Mouse (Mus musculus) heart, postnatal 0 days (tissue): Measurements from ENCODE around the gene Sim1. TPM values are rescaled to one million over a fixed set of nuclear protein-coding genes. Genes with fewer than 3 reads are reported as not detected.

Source experiments
- ATAC-seq: fragments of 200-750 bp; cut with Nextera tagmentation; 2 replicates; pipeline ENCODE4 v1.8.0; 2017; ENCODE audit warnings: low read depth, moderate number of reproducible peaks, moderate library complexity; ENCODE audit not compliant: insufficient read depth
- DNase-seq: peaks from one replicate; pipeline ENCODE4 v3.0.0-alpha.2; 2016; ENCODE audit warnings: low spot score
- H3K27ac ChIP-seq: fragments of 300-500 bp; sonication (generic); 2 replicates; pipeline ENCODE4 v1.5.1; 2014; ENCODE audit warnings: low read depth, mild to moderate bottlenecking
- H3K27me3 ChIP-seq: fragments of 300-500 bp; sonication (generic); 2 replicates; pipeline ENCODE4 v1.6.1; 2014; ENCODE audit warnings: low read length, mixed read lengths; ENCODE audit not compliant: control insufficient read depth, insufficient read depth
- H3K36me3 ChIP-seq: fragments of 300-500 bp; sonication (generic); replicated peaks from 2 replicates; pipeline ENCODE4 v1.6.1; 2014; ENCODE audit warnings: low read length, mixed read lengths; ENCODE audit not compliant: control insufficient read depth, insufficient read depth
- H3K4me1 ChIP-seq: fragments of 300-500 bp; sonication (generic); 2 replicates; pipeline ENCODE4 v1.6.1; 2014; ENCODE audit warnings: antibody characterized with exemption; ENCODE audit not compliant: control insufficient read depth, insufficient read depth
- H3K4me2 ChIP-seq: fragments of 300-500 bp; sonication (generic); 2 replicates; pipeline ENCODE4 v1.6.1; 2014; ENCODE audit warnings: low read depth, mild to moderate bottlenecking, low read length, moderate library complexity
- H3K4me3 ChIP-seq: fragments of 300-500 bp; sonication (generic); 2 replicates; pipeline ENCODE4 v1.5.1; 2014; ENCODE audit warnings: low read depth, low read length
- H3K9ac ChIP-seq: fragments of 300-500 bp; sonication (generic); replicated peaks from 2 replicates; pipeline ENCODE4 v1.6.1; 2014; ENCODE audit warnings: low read depth, low read length, mixed read lengths
- H3K9me3 ChIP-seq: fragments of 300-500 bp; sonication (generic); replicated peaks from 2 replicates; pipeline ENCODE4 v1.6.1; 2016; ENCODE audit warnings: low read length; ENCODE audit not compliant: control insufficient read depth
- CTCF ChIP-seq: IDR thresholded peaks from 2 replicates; pipeline ENCODE4 v1.5.1; 2016; ENCODE audit warnings: antibody characterized with exemption, control low read depth, low read depth
- EP300 ChIP-seq: IDR thresholded peaks from 2 replicates; pipeline ENCODE4 v1.6.1; 2016; ENCODE audit warnings: antibody characterized with exemption, low read depth
- WGBS: fragments of 180-500 bp; shearing (Covaris S2); extraction: QIAGEN DNeasy Blood & Tissue Kit; methylation state at CpG from one replicate; pipeline ENCODE4 v1.1.7; 2014; 5-methylcytosine and 5-hydroxymethylcytosine counted together
- polyA plus RNA-seq: library from polyadenylated mRNA; unstranded; fragments of >200 nt; fragmentation: Nextera tagmentation; extraction: Ambion mirVana; gene quantifications from 2 replicates; pipeline ENCODE4 v1.2.1, GENCODE M21; 2015
- total RNA-seq: library from RNA; depleted of rRNA; stranded (reverse); fragments of >200 nt; gene quantifications from 2 replicates; pipeline ENCODE4 v1.2.3, GENCODE M21; 2014; ENCODE audit warnings: low replicate concordance

The Sim1 gene
- total and polyA plus RNA-seq, 2 experiments from 2014 or later = not detected

- no peak overlapping the region for H3K9ac ChIP-seq
- H3K4me1 ChIP-seq = no peaks in the 10 kb centered on the region
- no peaks in the 10 kb centered on the region for H3K36me3 ChIP-seq
- no peak for ATAC-seq
- H3K9me3 ChIP-seq = no peaks in the 10 kb centered on the region
- no peak overlapping the region for H3K4me2 ChIP-seq
- WGBS = 1% methylated on average over 43 of the region's 43 CpGs
- TF ChIP-seq CTCF = no peak
- no peak for TF ChIP-seq EP300
- DNase-seq = no peak
- no peak overlapping the region for H3K27ac ChIP-seq
- H3K27me3 ChIP-seq = peaks cover 100% of the 10 kb centered on the region
- H3K4me3 ChIP-seq = no peak overlapping the region
These were observed 8.5 kb downstream of the Sim1 start for GRCm38 (mm10) chr10:50902741-50903715.

DNA sequence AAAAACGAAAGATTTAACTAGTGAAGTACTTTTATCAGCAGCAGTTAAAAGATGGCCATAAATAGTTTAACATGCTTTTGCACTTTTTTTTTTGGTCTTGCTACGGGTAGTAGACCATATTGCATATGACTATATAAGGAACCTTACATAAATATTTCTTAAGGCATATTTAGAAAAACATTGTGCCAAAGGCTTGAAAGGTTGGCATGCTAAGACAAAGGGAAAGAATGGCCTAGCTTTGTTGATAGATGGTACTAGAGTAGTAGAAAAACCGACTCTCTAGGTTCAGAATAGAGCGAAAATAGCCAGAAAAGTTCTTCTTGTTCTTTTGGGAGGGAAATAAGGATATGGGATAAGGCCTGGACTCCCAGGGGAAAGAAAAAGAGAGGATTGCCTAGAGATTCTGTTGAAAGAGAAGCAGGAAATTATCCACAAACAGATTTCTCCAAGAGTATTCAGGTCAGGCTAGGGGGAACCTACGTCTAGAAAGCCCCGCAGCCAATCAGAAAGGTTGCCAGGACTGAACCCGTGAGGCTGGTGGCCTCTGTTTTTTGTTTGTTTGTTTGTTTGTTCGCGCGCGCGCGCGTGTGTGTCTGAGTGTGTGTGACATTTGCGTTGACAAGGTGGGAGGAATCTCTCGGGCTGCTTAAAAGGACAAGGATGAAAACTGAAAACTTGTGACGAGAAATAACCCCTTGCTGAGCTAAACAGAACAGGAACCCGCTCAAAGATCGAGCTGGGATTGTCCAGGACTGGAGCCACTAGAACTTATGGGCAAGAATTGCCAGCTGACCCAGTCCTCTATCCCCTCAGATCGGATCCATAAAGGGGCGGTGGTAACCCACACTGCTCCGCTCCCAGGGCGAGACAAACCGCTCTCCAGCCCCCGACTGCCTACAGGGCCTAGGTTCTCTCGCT, 9.6 kb downstream of the Sim1 start:
- Histone ChIP-seq H3K27me3 (peaks cover 100% of the 10 kb centered on the region), H3K9ac (no peak overlapping the region), H3K9me3 (no peaks in the 10 kb centered on the region), H3K4me2 (no peak overlapping the region), H3K4me3 (no peak overlapping the region), H3K36me3 (no peaks in the 10 kb centered on the region), H3K27ac (no peak overlapping the region), H3K4me1 (no peaks in the 10 kb centered on the region)
- DNase-seq (no peak), ATAC-seq (no peak)
- 6% methylated on average over 26 of the region's 26 CpGs for WGBS
- no peak for TF ChIP-seq EP300

DNA sequence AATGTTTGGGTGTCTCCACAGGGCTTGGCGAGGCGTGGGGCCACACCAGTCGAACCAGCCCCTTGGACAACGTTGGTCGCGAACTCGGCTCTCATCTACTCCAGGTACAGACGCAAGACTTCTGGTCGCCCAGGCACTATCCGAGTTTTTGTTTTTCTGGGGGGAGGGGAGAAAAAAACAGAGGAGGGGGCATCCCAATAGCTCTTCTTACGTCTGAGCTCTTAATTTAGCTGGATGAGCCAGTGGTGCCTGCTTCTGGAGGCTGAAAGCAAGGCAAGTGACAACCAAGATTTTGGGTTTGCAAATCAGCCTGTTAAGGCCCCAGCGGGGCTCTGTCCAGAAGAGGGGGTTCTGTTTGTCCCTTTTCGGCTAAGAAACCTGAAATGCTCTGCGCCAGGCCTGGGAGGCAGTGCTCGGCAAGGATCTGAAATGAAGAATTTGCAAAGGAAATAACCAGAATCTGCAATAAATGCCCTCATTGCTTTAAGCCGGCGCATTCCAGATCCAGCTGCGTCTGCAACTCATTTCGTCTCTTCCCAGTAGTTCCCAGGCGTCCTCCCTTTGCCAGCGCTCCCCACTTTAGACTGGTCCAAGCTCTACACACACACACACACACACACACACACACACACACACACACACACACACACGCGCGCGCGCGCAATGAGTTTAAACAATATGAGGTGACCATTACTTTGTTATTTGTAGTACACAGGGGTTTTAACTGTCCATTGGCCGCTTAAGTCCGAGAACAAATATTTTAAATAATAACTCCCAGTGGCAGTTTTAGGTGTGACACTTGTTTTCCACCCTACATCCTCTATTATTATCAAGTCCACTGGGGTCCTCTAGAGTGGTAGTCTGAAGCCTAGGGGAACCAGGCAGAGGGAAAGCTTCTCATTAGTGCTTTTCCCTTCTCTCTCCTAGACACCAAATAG, 10.5 kb downstream of the Sim1 start:
- DNase-seq = no peak
- Histone ChIP-seq H3K27ac (no peak overlapping the region), H3K4me1 (no peaks in the 10 kb centered on the region), H3K4me3 (no peak overlapping the region), H3K9me3 (no peaks in the 10 kb centered on the region), H3K36me3 (no peaks in the 10 kb centered on the region), H3K9ac (no peak overlapping the region), H3K27me3 (peaks cover 100% of the 10 kb centered on the region), H3K4me2 (no peak overlapping the region)
- ATAC-seq = no peak
- WGBS = 13% methylated on average over 29 of the region's 29 CpGs
- no peak for TF ChIP-seq EP300
- no peak for TF ChIP-seq CTCF

DNA sequence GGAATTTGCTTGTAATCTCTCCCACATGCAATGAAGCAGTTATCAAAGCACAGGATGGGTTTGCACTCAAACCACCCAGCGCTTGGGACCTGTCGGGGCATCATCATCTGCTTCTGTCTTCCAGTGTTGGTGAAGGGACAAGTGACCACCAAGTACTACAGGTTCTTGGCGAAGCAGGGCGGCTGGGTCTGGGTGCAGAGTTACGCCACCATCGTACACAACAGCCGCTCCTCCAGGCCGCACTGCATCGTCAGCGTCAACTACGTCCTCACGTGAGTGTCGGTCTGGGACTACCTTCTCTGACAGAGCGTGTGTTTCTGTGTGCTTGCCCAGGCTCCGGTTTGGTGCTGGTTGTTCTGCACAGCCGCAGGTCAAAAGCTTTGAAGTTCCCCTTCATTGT, 15.8 kb downstream of the Sim1 start:
- peak overlapping the region; percentile 30 for H3K4me3 ChIP-seq
- no peak for ATAC-seq
- H3K4me2 ChIP-seq = peak overlapping the region; percentile 40
- peaks cover 80% of the 10 kb centered on the region for H3K27me3 ChIP-seq
- TF ChIP-seq EP300 (no peak), CTCF (no peak)
- no peak overlapping the region for H3K9ac ChIP-seq
- H3K9me3 ChIP-seq = 0 out of 2 replicates have a peak, but pooled peaks cover 5% of the 10 kb centered on the region
- no peak overlapping the region for H3K27ac ChIP-seq
- 3% methylated on average over 16 of the region's 16 CpGs for WGBS
- DNase-seq = no peak
- no peaks in the 10 kb centered on the region for H3K36me3 ChIP-seq
- H3K4me1 ChIP-seq = no peaks in the 10 kb centered on the region
